Mouse (Mus musculus) C2C12 (cell line): ENCODE measurements around the gene Rmi2.

Source experiments
- CEBPB ChIP-seq: IDR thresholded peaks from one replicate; pipeline ENCODE4 v1.6.1; 2011; ENCODE audit warnings: low read depth, mild to moderate bottlenecking, control low read depth, moderate library complexity
- CTCF ChIP-seq: IDR thresholded peaks from one replicate; pipeline ENCODE4 v1.5.1; 2011; ENCODE audit not compliant: control insufficient read depth, insufficient read depth, insufficient read length
- FOSL1 ChIP-seq: IDR thresholded peaks from one replicate; pipeline ENCODE4 v1.8.0; 2011; ENCODE audit warnings: mild to moderate bottlenecking, low read length; ENCODE audit not compliant: poor library complexity, insufficient read depth, severe bottlenecking
- MAX ChIP-seq: IDR thresholded peaks from one replicate; pipeline ENCODE4 v1.6.1; 2011; ENCODE audit warnings: mild to moderate bottlenecking, control low read depth
- MYOD1 ChIP-seq: IDR thresholded peaks from one replicate; pipeline ENCODE4 v1.6.1; 2011; ENCODE audit warnings: low read depth; ENCODE audit not compliant: control insufficient read depth, insufficient read length
- MYOG ChIP-seq: IDR thresholded peaks from one replicate; pipeline ENCODE4 v1.6.1; 2011; ENCODE audit not compliant: control insufficient read depth, insufficient read length; ENCODE audit errors: extremely low read depth
- USF1 ChIP-seq: IDR thresholded peaks from one replicate; pipeline ENCODE4 v1.6.1; 2011; ENCODE audit warnings: low read depth, mild to moderate bottlenecking, control low read depth, moderate library complexity

DNA sequence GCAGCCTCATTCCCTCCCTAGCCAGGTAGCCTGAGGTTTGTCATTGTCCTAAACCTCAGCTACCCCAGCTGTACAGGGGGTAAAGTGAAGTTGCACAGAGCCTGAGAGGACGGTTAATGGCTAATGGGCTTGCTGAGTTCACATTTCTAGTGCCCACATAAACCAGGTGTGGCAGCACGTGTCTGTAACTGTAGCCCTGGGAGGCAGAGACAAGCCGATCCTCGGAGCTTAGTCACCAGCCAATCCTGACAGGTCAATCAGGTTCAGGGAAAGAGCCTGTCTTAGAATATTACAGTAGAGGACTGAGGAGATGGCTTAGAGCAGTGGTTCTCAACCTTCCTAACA lies 6.4 kb upstream of the Rmi2 start:
- no peak for TF ChIP-seq CTCF
- TF ChIP-seq MYOD1 = no peak
- TF ChIP-seq CEBPB = no peak
- TF ChIP-seq USF1 = no peak
- no peak for TF ChIP-seq MYOG
- TF ChIP-seq MAX = no peak
- no peak for TF ChIP-seq FOSL1
